In genomic region chr10:41615487-41615886, GRCm38 (mm10) we compare ENCODE assay signal across 17 mouse cellular contexts.
DNase-seq lines count a peak whose midpoint lies in the region; ATAC-seq lines count a peak whose summit lies in the region.
"Had no signal": no experiment of that assay in that cellular context is flagged by ENCODE, and none has a peak within 500 bp of the region (broad histone marks: within the 10 kb centered on the region; RNA-seq: fewer than 3 reads in every experiment).

No protein-coding gene starts in this region.

- DNase-seq in CD4-positive helper T cell, adult 2 months (ENCODE audit: low read depth, low spot score): peak; percentile 79
- DNase-seq in T-cell, adult 2 months (ENCODE audit: low spot score): peak; percentile 81
- peak; percentile 73 for DNase-seq in thymus, postnatal 14 days
- DNase-seq in B cell, adult 2 months: no peak
- no peak for DNase-seq in embryo, embryonic 11 days
- DNase-seq in layer of hippocampus, postnatal 36 days: no peak
- DNase-seq: cerebellum, adult 9-10 months; gastrocnemius, postnatal 14 days; kidney, adult 8-10 months; kidney, postnatal 14 days; lung, adult 2 months; right cerebral cortex, adult 18-20 months had no signal

- peak; percentile 42; the same call in 1 of the 2 replicates for ATAC-seq in megakaryocyte progenitor cell, adult 5-6 weeks (replicated peaks; ENCODE audit: poor library complexity)
- ATAC-seq: forebrain, embryonic 15.5 days; hindbrain, postnatal 0 days; liver, embryonic 12.5 days; midbrain, embryonic 16.5 days had no signal

Comparison
In these comparisons a context has a peak if more than half of its experiments do, and no peak if none do; other contexts are left out.
1. DNase-seq: peak in CD4-positive helper T cell, adult 2 months (single experiment), T-cell, adult 2 months (single experiment) and thymus, postnatal 14 days (single experiment); none in B cell, adult 2 months (0 of 2), embryo, embryonic 11 days (single experiment) and layer of hippocampus, postnatal 36 days (0 of 2).